Mouse (Mus musculus): ENCODE data around the gene Gm4791.

GRCm38 (mm10) chr9:46956286-46956685 is 42.3 kb upstream of the Gm4791 start:
- TF ChIP-seq CTCF (conservative IDR thresholded peaks at IDR 0.05 in 1 of 2, IDR thresholded peaks at IDR 0.05 in 1 of 2; ENCODE audit: low read depth in 2 of 2, low read length in 2 of 2) = no peak
- TF ChIP-seq EP300 (IDR thresholded peaks at IDR 0.05; ENCODE audit: low read length) = no peak
- no peak for TF ChIP-seq ETS1 (conservative IDR thresholded peaks at IDR 0.05; ENCODE audit: low read depth, low read length)
- TF ChIP-seq KAT2A (IDR thresholded peaks at IDR 0.05; ENCODE audit: insufficient replicate concordance, low read length) = no peak
- no peak for TF ChIP-seq HCFC1 (IDR thresholded peaks at IDR 0.05; ENCODE audit: low read depth, low read length)
- no peak for TF ChIP-seq CHD2 (IDR thresholded peaks at IDR 0.05; ENCODE audit: low read length)
- TF ChIP-seq MYC (IDR thresholded peaks at IDR 0.05; ENCODE audit: low read depth, low read length) = no peak
- TF ChIP-seq ZKSCAN1 (IDR thresholded peaks at IDR 0.05; ENCODE audit: borderline replicate concordance, low read depth, low read length) = no peak
- TF ChIP-seq POLR2A (IDR thresholded peaks at IDR 0.05; ENCODE audit: low read depth, low read length) = no peak
- no peak for TF ChIP-seq ZNF384 (IDR thresholded peaks at IDR 0.05; ENCODE audit: low read depth, low read length)

All from CH12.LX (cell line).